Mouse (Mus musculus) ZHBTc4 (cell line): ENCODE measurements around the gene Rhbdd1.

Source experiments
- DNase-seq: peaks from one replicate; pipeline ENCODE4 v3.0.0-alpha.2; 2011; ENCODE audit warnings: low read depth, low spot score

Rhbdd1 gene

GRCm38 (mm10) chr1:82364047-82364446 is 47.8 kb downstream of the Rhbdd1 start:
- DNase-seq = no peak

- no peak for DNase-seq
Measured at GRCm38 (mm10) chr1:82364468-82364867, 48.2 kb downstream of the Rhbdd1 start.

- no peak for DNase-seq
Measured at GRCm38 (mm10) chr1:82371636-82372428, 55.6 kb downstream of the Rhbdd1 start.

- no peak for DNase-seq
Measured at GRCm38 (mm10) chr1:82373924-82374323, 57.7 kb downstream of the Rhbdd1 start.

- no peak for DNase-seq
Measured at GRCm38 (mm10) chr1:82374831-82375358, 58.6 kb downstream of the Rhbdd1 start.

GRCm38 (mm10) chr1:82375452-82375851 is 59.2 kb downstream of the Rhbdd1 start:
- DNase-seq = no peak

- DNase-seq = no peak
Measured at GRCm38 (mm10) chr1:82381946-82382345, 65.7 kb downstream of the Rhbdd1 start.

GRCm38 (mm10) chr1:82384106-82384505 is 67.9 kb downstream of the Rhbdd1 start:
- no peak for DNase-seq

GRCm38 (mm10) chr1:82385054-82385453 is 68.8 kb downstream of the Rhbdd1 start:
- DNase-seq = no peak

GRCm38 (mm10) chr1:82385827-82386230 is 69.6 kb downstream of the Rhbdd1 start:
- no peak for DNase-seq

GRCm38 (mm10) chr1:82386814-82387771 is 70.8 kb downstream of the Rhbdd1 start:
- DNase-seq = no peak

GRCm38 (mm10) chr1:82389371-82389770 is 73.1 kb downstream of the Rhbdd1 start:
- no peak for DNase-seq

- no peak for DNase-seq
Measured at GRCm38 (mm10) chr1:82395371-82395770, 79.1 kb downstream of the Rhbdd1 start.

- DNase-seq = no peak
Measured at GRCm38 (mm10) chr1:82407786-82408185, 91.5 kb downstream of the Rhbdd1 start.

- DNase-seq = no peak
Measured at GRCm38 (mm10) chr1:82409271-82409670, 93.0 kb downstream of the Rhbdd1 start.

- DNase-seq = no peak
Measured at GRCm38 (mm10) chr1:82410548-82410947, 94.3 kb downstream of the Rhbdd1 start.

- no peak for DNase-seq
Measured at GRCm38 (mm10) chr1:82411521-82411920, 95.3 kb downstream of the Rhbdd1 start.

GRCm38 (mm10) chr1:82412085-82412484 is 95.8 kb downstream of the Rhbdd1 start:
- no peak for DNase-seq

GRCm38 (mm10) chr1:82414434-82415045 is 98.3 kb downstream of the Rhbdd1 start:
- DNase-seq = no peak

GRCm38 (mm10) chr1:82415641-82416040 is 99.4 kb downstream of the Rhbdd1 start:
- no peak for DNase-seq

GRCm38 (mm10) chr1:82427729-82428128 is 111.5 kb downstream of the Rhbdd1 start:
- no peak for DNase-seq

- no peak for DNase-seq
Measured at GRCm38 (mm10) chr1:82429061-82429460, 112.8 kb downstream of the Rhbdd1 start.
